ENCODE assay signal across 8 mouse cellular contexts in genomic region chr13:55622649-55623541, GRCm38 (mm10). TPM values are rescaled to one million over a fixed set of nuclear protein-coding genes. Genes with fewer than 3 reads are reported as not detected.
DNase-seq lines count a peak whose midpoint lies in the region; ATAC-seq lines count a peak whose summit lies in the region.

TSS of gene Caml (plus strand) at chr13:55623005.

- peak within 1 kb of the TSS; percentile 85 for H3K4me2 ChIP-seq in hindbrain, embryonic 14.5 days (replicated peaks)

- H3K36me3 ChIP-seq in hindbrain, embryonic 14.5 days (replicated peaks; ENCODE audit: control insufficient read depth, insufficient read depth) = peaks cover 21% of the 10 kb centered on the region

- H3K27me3 ChIP-seq in hindbrain, embryonic 14.5 days (ENCODE audit: control insufficient read depth, insufficient read depth, low read length) = no peaks in the 10 kb centered on the region

- ATAC-seq in hindbrain, embryonic 14.5 days (ENCODE audit: low FRiP score) = peak; percentile 98

- under 1% methylated on average over 59 of the region's 59 CpGs for WGBS in hindbrain, embryonic 14.5 days

- peak; percentile 95 for DNase-seq in R1 (ENCODE audit: low read depth, low spot score)
- peak; percentile 90 to 91 for DNase-seq in cerebellum, postnatal 25 days
- DNase-seq in frontal cortex, postnatal 25 days (ENCODE audit: low spot score in 2 of 2) = peak; percentile 78
- DNase-seq in hindbrain, embryonic 14.5 days (ENCODE audit: low spot score) = peak; percentile 94
- DNase-seq in layer of hippocampus, postnatal 36 days = peak; percentile 86 to 89
- DNase-seq in lung, postnatal 36 days = peak; percentile 93
- peak; percentile 94 for DNase-seq in retina, postnatal 1 day
- DNase-seq in urinary bladder, adult 18-20 months (ENCODE audit: low spot score in 2 of 2) = peak; percentile 81 to 88

- peak within 1 kb of the TSS; percentile 84 for H3K9ac ChIP-seq in hindbrain, embryonic 14.5 days

- no peaks in the 10 kb centered on the region for H3K9me3 ChIP-seq in hindbrain, embryonic 14.5 days (ENCODE audit: control insufficient read depth, low read length)

- H3K4me3 ChIP-seq in hindbrain, embryonic 14.5 days (replicated peaks; ENCODE audit: low read length) = peak within 1 kb of the TSS; percentile 84

- peaks cover 22% of the 10 kb centered on the region for H3K4me1 ChIP-seq in hindbrain, embryonic 14.5 days (replicated peaks; ENCODE audit: control insufficient read depth, insufficient read depth, low read length)

- H3K27ac ChIP-seq in hindbrain, embryonic 14.5 days = peak within 1 kb of the TSS; percentile 97

RNA-seq across cellular contexts. Expression of gene Caml, which starts in this region (rescaled TPM):
- 105 and 107 TPM in 2 replicates for polyA plus RNA-seq in hindbrain, embryonic 14.5 days (2014; fragmentation: Nextera tagmentation; extraction: Ambion mirVana)
- total RNA-seq in layer of hippocampus, postnatal 36 days (2021) = 10 to 100 TPM; 44.2 to 47.9 TPM

Comparison
In these comparisons a context has a peak if more than half of its experiments do, and no peak if none do; other contexts are left out.
1. Peak in every context shown above with its lines: DNase-seq, ATAC-seq, H3K4me3 ChIP-seq and H3K27ac ChIP-seq.